Mouse (Mus musculus) thymus, adult 18-20 months (tissue): ENCODE measurements around the gene Slc12a6.

Source experiments
- DNase-seq, 2 experiments: peaks; one replicate each; pipeline ENCODE4 v3.0.0; 2022; ENCODE audit warnings: mixed read lengths in 2 of 2

Slc12a6 gene

GRCm38 (mm10) chr2:112332051-112332898 lies 66.7 kb downstream of the Slc12a6 start:
- DNase-seq = no peak

- DNase-seq = no peak
These were observed 71.6 kb downstream of the Slc12a6 start for GRCm38 (mm10) chr2:112337211-112337610.

- DNase-seq = no peak
These were observed 74.1 kb downstream of the Slc12a6 start for GRCm38 (mm10) chr2:112339736-112340135.

- no peak for DNase-seq
These were observed 75.5 kb downstream of the Slc12a6 start for GRCm38 (mm10) chr2:112341117-112341516.

- no peak for DNase-seq
These were observed 82.6 kb downstream of the Slc12a6 start for GRCm38 (mm10) chr2:112348246-112348645.

- no peak for DNase-seq
These were observed 88.2 kb downstream of the Slc12a6 start for GRCm38 (mm10) chr2:112353685-112354455.

GRCm38 (mm10) chr2:112359611-112360010 lies 94.0 kb downstream of the Slc12a6 start:
- DNase-seq = no peak

- DNase-seq = no peak
These were observed 94.6 kb downstream of the Slc12a6 start for GRCm38 (mm10) chr2:112360012-112360780.

GRCm38 (mm10) chr2:112360781-112361169 lies 95.2 kb downstream of the Slc12a6 start:
- DNase-seq = no peak

- peak in 1 of 2 experiments; percentile 5 for DNase-seq
These were observed 101.6 kb downstream of the Slc12a6 start for GRCm38 (mm10) chr2:112367222-112367621.

- peak; percentile 72 to 80 for DNase-seq
These were observed 102.4 kb downstream of the Slc12a6 start, which contains the start of gene Emc4 for GRCm38 (mm10) chr2:112367726-112368673. Emc4 (minus strand) TSS chr2:112368027.

GRCm38 (mm10) chr2:112369941-112370340 lies 104.3 kb downstream of the Slc12a6 start:
- no peak for DNase-seq

- no peak for DNase-seq
These were observed 107.5 kb downstream of the Slc12a6 start for GRCm38 (mm10) chr2:112373141-112373540.

GRCm38 (mm10) chr2:112374610-112375009 lies 109.0 kb downstream of the Slc12a6 start:
- no peak for DNase-seq

GRCm38 (mm10) chr2:112378973-112379898 lies 113.6 kb downstream of the Slc12a6 start, which contains the start of gene Katnbl1:
Katnbl1 (plus strand) TSS chr2:112379211.
- peak; percentile 84 to 86 for DNase-seq

GRCm38 (mm10) chr2:112380131-112380530 lies 114.5 kb downstream of the Slc12a6 start:
- DNase-seq = no peak

GRCm38 (mm10) chr2:112381219-112381618 lies 115.6 kb downstream of the Slc12a6 start:
- DNase-seq = no peak

GRCm38 (mm10) chr2:112390843-112391242 lies 125.2 kb downstream of the Slc12a6 start:
- no peak for DNase-seq

GRCm38 (mm10) chr2:112391346-112392000 lies 125.8 kb downstream of the Slc12a6 start:
- DNase-seq = no peak

GRCm38 (mm10) chr2:112392689-112393088 lies 127.1 kb downstream of the Slc12a6 start:
- DNase-seq = no peak
